Mouse (Mus musculus): ENCODE measurements at regions not wholly inside any gene's neighbourhood (a gene's known extent, or its start where the extent isn't known, plus 50 kb on each side); places are given as distances from the start of the nearest gene placed in this dataset.
"Not testable (repeated sequence)": the region's sequence is repeated elsewhere in the genome, so short reads cannot be mapped to it uniquely, and the experiment has no call there.

DNA sequence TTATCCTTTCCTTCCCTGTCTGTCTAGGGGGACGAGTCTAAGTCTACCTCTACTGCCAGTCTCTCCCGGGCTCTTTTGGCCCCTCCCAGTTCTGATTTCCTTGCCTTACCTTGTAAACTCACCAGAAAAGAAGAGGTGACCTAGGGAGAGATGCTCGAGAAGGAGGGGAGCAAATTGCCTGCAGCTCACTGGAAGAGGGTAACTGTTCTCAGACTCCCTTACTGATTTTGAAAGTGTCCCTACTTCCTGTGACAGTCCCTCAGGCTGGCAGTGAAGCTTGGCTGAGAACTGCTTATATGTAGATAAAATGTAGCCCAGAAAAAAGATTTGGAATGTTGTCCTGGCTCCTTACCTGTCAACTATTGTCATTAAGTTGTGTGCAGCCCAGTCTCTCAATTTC lies 180.6 kb upstream of the Tab2 start:
- DNase-seq: no peak

DNA sequence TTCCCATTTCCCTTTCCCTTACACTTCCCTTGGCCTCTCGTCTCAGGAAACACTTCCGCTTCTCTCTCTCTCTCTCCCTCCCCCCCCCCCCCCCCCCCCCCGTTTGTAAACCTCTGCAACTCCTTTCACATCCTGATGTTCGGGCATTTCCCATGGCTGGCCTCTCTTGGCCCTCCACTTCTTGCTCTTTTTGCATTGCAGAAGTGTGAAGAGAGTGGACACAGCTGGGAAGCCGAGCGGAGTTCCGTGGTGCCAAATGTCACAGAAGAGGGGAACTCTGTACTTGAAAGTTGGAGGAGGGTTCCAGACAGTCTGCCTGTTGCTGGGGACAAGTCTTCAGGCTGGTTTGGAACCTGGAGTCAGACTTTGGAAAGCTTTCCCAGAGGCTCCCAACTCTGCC lies 179.2 kb upstream of the Tab2 start:
- DNase-seq: peak; percentile 12

DNA sequence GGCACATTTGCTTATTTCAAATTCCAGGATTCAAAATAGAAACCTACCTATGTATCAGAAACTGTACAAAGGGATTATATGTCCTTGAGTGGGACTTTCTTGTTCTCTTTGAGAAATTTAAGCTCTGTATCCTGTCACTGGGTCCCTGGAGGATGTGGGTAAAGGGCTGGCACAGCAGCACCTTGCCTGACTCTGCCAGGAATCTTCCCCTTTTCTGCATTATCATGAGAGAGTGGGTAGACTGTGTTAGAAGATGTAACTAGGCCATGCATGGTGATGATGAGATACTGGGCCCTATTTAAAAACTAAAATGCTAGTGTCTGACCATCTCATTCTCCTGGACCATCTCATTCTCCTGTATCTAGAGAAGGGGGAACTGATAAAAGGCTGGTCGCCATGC lies 178.4 kb upstream of the Tab2 start:
- DNase-seq: no peak

DNA sequence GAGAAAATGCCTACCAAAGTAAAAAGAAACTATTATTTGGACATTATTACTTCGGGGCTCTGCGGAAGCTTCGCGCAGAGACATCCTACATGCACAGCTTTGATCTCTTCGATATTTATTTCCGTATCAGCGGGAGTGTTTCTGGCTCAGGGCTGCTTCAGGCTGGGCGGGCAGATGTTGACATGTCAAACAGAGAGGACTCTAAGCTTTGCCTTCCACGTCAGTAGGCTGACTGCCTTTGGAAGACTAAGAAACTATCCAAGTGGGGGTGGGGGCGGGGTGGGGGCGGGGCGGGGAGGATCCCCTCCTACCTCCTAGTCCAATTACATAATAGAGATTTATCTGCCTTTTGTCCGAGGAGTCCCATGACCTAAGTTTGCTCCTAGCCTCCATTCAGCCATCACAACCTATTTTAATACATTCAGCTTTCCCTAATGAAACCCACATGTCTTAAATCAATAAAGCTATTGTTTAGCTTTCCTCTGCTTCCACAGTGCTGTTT lies 177.5 kb upstream of the Tab2 start:
- no peak for DNase-seq

DNA sequence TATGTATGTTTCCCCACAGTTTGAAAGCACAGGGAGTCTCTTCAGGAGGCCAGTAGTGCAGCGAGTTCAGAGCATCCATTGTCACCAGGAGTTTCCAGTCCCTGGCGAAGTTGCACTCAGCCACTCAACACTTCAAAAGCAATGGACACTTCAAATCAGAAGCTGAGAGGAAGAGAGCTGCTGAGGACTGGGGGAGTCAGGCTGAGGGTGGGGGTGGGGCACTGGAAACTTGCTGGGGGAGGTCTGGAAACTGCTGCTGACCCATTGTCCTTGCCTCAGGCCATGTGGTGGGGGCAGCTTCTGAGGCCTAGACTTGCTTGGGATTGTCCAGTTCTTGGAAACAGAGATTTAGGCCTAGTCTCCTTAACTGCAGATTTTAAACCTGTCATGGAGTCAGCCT lies 176.8 kb upstream of the Tab2 start:
- DNase-seq: no peak

DNA sequence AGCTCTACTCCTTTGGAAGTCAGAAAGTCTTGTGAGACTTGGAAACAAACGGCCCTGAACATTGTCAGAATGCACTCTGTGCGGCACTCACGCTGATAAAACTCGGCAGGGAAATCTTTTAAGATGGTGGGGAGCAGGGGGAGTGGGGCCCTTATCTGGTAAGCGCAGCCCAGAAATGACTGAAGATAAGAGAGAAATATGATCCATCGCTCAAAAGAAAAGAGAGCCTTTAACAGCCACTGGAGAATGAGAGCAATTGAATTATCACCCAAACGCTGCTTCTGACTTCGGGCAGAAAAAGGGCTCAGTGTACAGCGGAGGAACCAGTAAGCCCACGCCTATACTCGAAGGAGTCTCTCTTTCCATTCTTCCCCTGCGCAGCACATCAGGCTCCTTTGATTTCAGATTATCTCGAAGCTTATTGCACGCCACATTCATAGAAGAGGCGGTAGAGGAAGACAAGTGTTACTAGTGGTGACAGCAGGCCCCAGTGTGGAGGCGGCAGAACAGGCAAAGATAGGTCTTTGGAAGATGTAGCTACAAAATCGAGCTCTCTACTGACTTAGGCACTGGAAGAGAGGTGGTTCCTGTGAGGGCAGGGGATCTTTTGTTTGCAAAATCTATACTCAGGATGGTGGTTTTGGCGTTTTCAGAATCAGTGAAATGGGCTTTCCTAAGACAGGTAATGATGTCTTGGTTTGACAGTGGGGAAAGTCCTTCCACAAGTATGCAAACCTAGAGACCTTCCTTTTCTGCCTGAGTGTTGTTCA lies 174.6 kb upstream of the Tab2 start:
- DNase-seq: no peak

DNA sequence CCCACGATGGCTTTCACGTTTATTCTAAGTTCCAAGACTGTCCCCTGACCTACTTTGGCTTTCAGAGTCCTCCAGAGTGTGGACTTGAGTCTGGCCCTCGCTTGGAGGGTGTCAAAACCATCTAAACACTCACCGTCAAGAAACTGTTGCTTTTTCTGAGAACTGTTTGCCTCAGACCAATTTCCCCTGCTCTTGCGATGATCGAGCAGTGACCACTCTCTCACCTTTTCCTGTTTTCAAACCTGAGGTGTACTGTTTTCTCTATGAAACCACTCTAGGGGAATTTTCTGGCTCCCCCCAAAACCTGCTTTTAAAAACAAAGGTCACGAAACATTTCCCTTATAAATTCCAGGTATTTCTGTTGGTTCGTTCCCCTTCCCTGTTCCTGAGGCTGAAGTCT lies 174.0 kb upstream of the Tab2 start:
- no peak for DNase-seq

DNA sequence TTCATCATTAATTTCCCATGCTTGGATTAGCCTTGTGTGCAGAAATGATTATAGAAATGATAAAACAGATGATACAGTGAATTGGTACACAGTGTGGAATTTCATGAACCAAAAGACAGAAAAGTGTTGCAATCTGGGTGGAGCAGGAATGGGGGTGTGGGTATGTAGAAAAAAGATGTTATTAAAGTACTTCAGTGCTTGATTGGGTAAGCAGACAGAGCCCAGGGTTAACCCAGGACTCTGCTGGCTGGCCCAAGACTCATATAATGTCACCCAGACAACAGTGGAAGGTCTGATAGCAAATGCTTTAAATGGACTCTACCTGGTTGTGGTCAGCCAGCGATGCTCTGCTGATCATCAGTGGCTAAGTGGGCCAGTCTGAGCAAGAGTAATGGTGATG lies 168.1 kb upstream of the Tab2 start:
- DNase-seq: no peak

DNA sequence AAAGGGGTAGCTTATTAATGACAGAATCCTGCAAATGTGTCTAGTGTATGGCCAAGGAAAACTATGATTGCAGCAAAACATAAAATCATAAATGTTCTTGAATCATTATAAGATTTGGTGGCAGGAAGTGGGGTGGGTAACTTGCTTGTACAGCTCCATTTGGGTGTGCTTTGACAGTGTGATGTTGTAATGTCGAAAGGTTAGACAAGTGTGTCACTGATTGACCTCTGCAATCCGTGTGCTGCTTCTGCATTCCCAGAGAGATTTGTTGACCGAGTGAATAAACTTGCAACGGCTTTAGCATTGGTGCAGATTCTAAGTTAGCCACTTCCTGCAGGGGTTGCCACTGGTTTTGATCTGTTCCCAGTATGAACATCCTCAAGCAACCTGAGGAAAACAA lies 165.9 kb upstream of the Tab2 start:
- no peak for DNase-seq

DNA sequence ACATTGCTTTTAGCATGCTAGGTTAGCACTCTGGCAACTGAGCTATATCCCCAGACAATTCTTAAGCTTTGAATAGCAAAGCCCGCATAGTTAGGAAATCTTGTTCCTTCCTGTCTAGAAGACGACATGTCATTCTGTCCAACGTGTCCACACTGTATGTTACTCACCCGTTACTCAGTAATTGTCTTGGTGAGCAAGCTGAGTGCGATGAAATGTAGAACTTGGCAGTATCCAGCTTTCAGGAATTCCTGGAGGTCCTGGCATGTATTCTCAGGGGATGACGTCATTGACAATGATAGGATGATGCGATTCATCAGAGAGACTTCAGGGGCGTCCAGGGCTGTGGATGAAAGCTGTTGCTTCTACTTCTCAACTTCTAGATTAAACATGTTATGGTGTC lies 160.8 kb upstream of the Tab2 start:
- no peak for DNase-seq

DNA sequence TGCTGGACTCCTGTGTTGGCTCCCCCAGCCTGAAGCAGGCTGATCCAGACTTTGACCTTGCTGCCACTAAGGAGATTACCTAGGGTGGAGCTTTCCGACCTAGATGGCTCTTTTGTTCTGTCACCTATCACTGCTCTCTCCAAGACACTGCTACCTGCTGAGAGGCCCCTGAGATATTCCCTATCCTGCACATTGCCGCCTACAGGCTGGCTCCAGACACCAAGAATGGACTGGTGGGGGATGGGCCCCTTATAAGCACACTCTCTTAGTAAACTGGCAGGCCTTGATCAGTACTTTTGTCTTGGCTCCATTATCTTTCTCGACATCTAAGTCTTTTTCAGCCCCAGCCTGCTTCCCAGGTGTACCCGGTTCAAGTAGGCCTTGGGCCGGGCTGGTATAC lies 158.9 kb upstream of the Tab2 start:
- DNase-seq: not testable (repeated sequence)

DNA sequence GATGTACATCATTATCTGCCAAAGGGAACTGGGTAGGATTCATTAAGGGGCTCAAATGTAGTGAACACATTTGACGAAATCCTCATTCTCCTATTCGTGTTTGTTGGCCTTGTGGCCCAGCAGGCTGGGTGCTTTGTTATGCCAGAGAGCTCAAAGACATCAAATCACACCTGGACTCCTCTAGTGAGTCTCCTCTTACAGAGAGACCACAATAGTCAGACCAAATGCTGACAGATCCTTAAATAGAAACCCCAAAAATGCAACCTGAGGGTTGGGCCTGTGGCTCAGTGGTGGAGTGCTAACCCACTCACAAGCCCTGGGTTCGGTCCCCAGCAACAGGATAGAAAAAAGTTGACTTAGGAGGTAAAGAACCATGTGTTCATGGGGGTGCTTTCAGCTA lies 158.5 kb upstream of the Tab2 start:
- DNase-seq: no peak

DNA sequence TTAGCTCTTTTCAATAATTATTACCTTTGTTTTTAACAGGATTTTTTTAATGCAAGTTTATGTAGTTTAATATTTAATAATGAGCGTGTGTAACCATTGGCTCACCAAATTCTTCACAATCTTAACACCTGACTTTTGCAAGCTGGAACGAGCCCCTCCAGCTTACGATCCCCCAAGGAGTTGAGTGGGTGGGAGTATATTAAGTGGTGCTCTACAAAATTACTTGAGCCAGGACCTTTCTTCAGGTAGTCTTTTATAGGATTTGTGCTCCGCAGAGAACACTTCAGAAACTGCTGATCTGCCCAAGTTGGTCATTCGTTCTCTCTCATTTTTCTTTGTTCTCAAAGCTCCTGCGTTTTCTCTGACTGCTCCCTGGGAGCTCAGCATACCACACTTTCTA lies 144.5 kb upstream of the Tab2 start:
- DNase-seq: no peak

DNA sequence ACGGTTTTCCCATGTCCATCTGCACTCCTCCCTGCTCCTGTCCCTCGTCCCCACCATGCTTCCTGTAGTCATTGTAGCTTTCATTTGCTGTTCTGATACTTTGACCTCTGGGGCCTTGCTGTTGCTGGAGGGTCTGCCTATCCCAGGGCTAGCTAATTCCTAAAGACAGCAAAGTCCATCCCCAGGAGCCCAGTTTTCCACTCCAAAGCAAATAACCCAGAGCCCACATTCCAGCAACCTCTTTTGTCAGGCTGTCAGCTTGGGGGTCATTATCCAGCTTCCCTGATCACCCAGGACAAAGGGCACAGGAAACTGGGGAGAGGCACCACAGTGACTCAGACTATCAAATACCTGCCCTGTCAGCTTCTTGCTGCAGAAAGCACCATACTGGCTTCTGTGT lies 139.9 kb upstream of the Tab2 start:
- peak; percentile 7 for DNase-seq

DNA sequence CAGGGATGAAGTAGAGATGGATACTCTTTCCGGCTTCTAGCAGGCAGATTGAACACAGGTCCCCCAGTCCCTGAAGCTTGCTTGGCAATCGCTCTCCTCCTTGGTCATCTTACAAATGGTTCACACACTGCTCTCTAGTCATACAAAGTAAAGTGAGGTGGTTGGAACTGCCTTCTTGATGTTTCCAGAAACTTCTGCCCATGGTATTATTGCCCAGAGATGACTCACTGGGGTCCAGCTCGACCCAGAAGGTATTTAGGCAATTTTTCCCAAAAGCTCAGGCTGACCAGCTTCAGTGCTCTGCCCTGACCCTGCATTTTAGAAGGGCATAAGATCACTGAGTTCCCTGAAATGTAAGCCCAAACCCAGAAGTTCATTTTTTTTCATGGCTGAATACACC lies 139.2 kb upstream of the Tab2 start:
- DNase-seq: no peak

DNA sequence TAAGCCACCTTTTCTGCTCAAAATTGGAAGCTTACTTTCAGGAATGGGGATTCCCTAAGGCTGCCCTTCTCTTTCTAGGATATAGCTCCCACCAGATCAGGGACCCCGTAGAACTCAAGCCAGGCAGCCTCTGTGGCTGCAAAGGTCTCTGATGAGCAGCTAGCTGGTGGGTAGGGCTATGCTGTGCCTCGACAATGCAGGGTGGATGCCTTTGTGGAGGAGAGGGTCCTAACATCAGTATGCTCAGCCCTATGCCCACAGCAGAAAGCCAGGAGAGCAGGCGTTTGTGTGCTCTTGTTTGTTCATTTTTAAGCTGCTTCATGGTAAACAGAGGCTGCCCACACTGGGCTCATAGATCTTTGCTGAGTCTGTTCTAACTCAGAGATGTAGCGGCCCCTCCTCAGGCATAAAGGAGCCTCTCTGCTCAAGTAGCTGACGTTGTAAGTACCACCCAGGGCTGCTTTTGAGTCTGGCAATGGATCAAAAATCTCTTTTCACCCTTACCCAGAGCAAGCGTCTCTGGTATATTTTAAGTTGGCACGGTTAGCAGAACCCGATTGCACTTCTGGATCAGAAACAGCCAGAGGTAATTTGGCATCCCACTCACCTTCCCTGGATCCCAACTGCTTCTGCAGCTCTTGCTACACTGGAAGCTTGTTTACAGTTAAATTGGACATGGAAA lies 136.0 kb upstream of the Tab2 start:
- no peak for DNase-seq

DNA sequence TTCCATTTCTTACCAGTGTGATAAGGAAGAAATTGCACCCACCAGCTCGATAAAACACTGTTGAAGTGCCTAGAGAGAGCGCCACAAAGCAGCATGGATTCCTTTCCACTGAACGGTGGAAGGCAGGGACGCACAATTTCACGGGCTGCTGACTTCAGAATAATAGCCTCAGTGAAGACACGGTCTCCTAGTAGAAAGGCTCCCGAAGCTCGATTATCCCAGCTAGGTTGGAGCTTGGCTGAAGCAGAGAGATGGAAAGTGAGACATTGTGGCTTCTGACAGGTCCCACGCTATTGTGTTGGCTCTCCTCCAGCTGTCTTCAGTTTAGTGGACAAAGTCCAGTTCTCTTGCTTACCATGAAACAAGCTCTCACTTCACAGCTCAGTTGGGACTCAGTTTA lies 133.3 kb upstream of the Tab2 start:
- peak; percentile 29 for DNase-seq

DNA sequence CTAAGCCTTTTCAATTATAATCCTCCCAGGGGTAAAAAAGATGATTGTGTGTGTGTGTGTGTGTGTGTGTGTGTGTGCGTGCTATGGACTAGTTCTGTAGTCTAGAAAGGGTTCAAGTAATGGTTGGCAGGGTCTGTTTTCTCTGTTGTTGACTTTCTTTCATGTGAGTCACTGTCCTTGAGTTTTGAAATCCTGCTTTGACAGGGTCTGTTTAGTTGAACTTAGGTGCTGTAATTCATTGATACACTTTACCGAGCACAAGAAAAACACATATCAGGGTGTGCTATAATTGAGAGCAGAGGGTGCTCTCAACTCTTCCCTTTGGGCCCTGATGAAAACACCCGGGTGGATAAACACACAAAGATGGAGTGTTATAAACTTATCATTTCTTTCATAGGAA lies 132.7 kb upstream of the Tab2 start:
- no peak for DNase-seq

DNA sequence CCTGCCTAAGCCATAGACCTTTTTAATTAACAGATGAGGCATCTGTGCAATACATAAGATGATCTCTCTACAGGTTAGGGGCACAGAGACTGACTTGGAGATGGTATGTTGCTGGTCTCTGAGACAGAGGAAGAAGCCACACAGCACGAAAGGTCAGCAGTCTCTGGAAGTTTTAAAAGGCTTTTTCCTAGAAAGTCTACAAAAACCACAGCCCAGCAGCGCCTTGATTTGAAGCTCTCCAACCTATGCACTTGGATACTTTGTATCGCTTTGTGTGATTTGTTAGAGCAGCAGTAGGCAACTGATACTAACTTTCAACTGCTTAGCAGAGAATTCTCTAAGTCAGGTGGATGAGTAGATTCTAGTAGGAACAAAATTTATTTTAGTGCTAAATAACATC lies 132.3 kb upstream of the Tab2 start:
- no peak for DNase-seq

DNA sequence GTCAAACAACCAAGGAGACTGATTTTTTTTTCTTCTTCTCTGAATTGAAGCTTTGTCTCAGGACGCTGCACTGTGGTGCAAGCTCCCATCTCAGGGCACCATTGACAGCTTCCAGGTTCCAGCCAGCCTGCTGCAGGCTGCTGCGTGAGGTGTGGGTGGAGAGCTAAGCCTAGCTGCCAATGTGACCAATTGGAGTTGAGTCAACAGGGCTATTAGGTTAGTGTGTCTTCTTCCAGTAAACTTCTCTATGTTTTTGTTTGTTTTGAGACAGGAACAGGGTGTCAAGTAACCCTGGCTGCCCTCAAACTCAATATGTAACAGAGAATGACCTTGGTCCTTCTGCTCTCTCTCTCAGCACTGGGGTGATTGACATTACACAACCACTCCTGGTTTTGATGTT lies 131.1 kb upstream of the Tab2 start:
- no peak for DNase-seq

DNA sequence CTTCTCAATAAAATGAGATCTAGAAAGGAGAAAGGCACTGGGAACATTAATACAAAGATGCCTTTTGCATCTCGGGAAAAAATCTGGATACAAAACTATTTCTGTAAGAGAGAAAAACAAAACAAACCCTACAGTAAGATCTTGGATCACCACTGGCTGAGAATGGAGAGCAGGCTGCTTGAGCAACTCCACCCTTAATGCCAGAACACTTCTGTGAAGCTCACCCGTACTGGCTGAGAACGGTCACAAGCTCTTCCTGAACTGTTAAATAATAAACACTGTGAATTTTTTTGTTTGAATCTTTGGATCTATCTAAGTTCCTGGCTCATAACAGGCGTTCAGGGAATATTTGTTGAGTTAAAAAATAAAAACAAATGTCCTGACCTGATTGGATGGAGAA lies 130.4 kb upstream of the Tab2 start:
- DNase-seq: no peak

DNA sequence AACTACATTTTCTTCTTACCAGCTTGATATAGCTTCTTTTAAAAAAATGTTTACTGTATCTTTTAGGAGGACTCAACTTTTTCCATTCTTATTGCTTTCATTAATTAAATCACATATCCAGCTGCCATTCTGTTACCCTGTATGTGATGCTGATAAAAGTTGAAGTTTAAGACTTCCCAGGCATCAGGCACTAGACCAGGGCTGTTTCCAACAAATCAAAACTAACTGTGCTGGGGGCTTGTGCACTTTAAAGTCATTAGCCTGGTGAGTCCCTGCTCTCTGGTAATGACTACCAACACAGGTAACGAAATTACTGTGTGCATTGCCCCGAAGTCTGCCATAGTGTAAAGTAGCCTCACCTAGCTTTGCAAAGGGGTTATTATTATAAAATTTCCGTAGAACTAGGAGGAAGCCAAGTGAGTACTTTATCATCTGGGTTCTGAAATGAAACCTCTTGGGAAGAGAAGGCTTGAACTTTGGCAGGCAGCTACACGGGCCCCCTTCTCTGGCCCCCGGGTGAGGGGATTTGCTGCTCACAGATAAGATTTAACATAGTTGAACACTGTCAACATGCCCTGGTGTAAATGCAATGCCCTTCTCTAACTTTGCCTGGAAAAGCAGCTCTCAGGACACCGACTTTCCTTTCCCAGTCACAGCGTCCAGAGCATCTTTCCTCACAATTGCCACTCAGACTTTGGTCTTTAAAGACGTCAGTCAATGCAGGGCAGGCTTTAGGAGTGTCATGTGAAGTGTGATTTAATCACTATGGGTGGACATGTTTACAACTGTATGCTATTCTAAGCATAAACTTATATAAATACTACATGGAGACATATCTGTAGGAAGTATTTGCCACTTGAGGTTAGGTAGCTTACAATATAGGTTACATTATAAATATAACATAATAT lies 122.1 kb upstream of the Tab2 start:
- no peak for DNase-seq

DNA sequence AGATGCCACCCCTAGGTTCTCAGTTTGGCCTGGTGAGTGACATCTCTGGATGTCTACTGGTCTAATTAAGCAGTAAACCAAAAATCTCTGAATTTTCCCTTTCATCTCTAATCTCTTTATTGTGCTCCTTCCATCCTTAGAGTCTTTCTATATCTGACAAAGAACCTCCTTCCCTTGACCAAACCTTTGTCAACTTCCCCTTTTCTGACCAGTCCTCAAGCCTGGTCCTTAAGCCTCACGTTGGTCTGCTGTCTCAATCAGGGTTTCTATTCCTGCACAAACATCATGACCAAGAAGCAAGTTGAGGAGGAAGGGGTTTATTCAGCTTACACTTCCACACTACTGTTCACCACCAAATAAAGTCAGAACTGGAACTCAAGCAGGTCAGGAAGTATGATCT lies 116.4 kb upstream of the Tab2 start:
- DNase-seq: no peak

DNA sequence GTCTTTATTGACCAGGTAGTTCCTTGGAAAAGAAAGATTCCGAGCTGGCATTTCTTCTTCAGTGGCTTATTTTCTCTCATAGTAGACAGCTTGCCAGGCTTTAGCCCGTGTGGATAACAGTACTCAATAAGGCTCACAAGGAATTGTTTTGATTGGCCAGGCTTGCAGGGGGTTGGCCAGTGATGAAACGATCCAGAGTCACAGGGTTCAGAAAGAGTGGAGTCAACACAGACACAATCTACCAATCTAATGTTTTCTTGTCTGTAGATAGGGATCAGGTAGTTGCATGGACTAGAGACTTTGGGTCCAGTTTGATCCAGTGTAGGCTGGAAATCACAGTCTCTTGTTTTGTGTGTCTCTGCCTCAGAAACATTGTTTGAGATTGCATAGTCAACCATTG lies 115.8 kb upstream of the Tab2 start:
- DNase-seq: no peak

All from kidney, postnatal 10 days (tissue).